Mouse (Mus musculus): ENCODE measurements around the gene Gm36245. TPM values are rescaled to one million over a fixed set of nuclear protein-coding genes. Genes with fewer than 3 reads are reported as not detected.
"Not testable (repeated sequence)": the region's sequence is repeated elsewhere in the genome, so short reads cannot be mapped to it uniquely, and the experiment has no call there.

The Gm36245 gene
- polyA plus RNA-seq, 1 experiment from 2014 or later: not detected

DNA sequence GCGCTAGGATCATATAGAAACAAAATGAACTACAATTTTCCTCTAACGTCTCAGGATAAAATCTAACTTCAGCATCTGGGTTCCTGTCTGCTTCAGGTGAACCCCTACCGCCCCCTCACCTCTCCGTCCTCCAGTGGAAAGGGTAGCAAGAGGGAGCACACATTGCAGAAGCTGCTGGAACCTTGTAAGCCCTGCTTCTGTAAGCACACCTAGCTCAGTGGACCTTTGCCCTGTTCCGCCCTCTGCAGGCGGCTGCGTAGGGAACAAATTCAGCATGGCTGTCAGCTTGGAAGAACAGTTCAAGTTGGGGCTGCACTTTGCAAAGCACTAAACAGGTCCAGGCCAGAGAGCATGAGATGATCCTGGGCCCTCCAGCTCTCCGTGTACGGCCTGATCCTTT, 29.6 kb downstream of the Gm36245 start:
- WGBS (ENCODE audit: insufficient replicate concordance): 49% methylated on average over 9 of the region's 9 CpGs
- ATAC-seq: not testable (repeated sequence)

GRCm38 (mm10) chr15:77629822-77630221, 30.8 kb downstream of the Gm36245 start:
- 55% methylated on average over 3 of the region's 3 CpGs for WGBS (ENCODE audit: insufficient replicate concordance)
- not testable (repeated sequence) for H3K36me3 ChIP-seq (replicated peaks; ENCODE audit: insufficient read depth, low read length); H3K4me3 ChIP-seq (ENCODE audit: low read depth, low read length); DNase-seq; H3K9ac ChIP-seq (replicated peaks); H3K27ac ChIP-seq (ENCODE audit: low read depth); H3K27me3 ChIP-seq (ENCODE audit: insufficient read depth, low read length); H3K9me3 ChIP-seq (ENCODE audit: low read length); H3K4me1 ChIP-seq (ENCODE audit: insufficient read depth); ATAC-seq; H3K4me2 ChIP-seq (ENCODE audit: low read depth, low read length)

More for the DNA sequence above, 29.6 kb downstream of the Gm36245 start:
- DNase-seq: peak; percentile 17
- not testable (repeated sequence) for H3K27me3 ChIP-seq (ENCODE audit: insufficient read depth, low read length); H3K4me1 ChIP-seq (ENCODE audit: insufficient read depth); H3K27ac ChIP-seq (ENCODE audit: low read depth); H3K9ac ChIP-seq (replicated peaks); H3K4me2 ChIP-seq (ENCODE audit: low read depth, low read length); H3K4me3 ChIP-seq (ENCODE audit: low read depth, low read length); H3K36me3 ChIP-seq (replicated peaks; ENCODE audit: insufficient read depth, low read length); H3K9me3 ChIP-seq (ENCODE audit: low read length)
- TF ChIP-seq CTCF (IDR thresholded peaks at IDR 0.05; ENCODE audit: low read depth): peak; percentile 48

DNA sequence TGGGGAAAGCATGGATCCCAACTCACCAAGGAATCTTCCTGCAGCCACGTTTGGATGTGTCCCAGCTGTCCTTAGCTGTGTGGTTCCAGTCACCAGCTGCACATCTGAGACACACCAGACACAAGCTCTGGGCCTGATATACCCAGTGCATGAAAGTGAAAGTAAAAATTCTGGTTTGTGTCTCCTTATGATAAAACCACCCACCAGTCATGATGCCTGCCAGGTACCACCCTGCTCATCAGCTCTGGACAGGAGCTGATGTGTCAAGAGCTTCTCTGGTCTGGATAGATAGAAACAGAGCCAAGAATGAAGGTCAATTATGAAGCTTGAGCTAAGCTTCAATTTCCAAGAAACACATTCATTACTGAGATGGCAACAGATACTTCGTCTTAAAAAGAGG, 44.1 kb downstream of the Gm36245 start, which contains the start of gene Apol11b:
Apol11b (minus strand) TSS at position 111 of the 400 bp plus-strand sequence.
- H3K4me3 ChIP-seq (ENCODE audit: low read depth, low read length); DNase-seq; H3K9ac ChIP-seq (replicated peaks); H3K36me3 ChIP-seq (replicated peaks; ENCODE audit: insufficient read depth, low read length); H3K4me1 ChIP-seq (ENCODE audit: insufficient read depth); H3K27me3 ChIP-seq (ENCODE audit: insufficient read depth, low read length); H3K4me2 ChIP-seq (ENCODE audit: low read depth, low read length); ATAC-seq; H3K9me3 ChIP-seq (ENCODE audit: low read length); H3K27ac ChIP-seq (ENCODE audit: low read depth): not testable (repeated sequence)
- WGBS (ENCODE audit: insufficient replicate concordance): 57% methylated on average over 2 of the region's 2 CpGs

DNA sequence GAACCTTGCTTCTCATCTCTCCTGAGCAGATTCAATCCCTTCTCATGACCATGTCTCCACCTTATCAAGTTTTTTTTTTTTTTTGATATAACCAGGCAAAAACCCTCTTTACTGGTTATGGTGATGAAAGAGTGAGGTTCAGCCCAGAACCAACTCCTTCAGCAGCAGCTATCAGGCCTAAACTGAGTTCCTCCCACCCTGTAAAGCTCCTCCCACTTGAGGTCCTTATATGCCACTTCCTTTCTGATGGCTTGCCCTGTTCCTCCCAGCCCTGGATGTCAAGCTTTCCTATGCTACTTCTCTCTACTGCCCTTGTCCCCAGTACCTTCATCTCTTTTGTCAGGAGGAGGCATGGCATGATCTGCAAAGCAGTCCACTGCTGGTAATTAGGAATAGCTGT, 52.1 kb downstream of the Gm36245 start:
- H3K9ac ChIP-seq (replicated peaks); H3K9me3 ChIP-seq (ENCODE audit: low read length); H3K4me2 ChIP-seq (ENCODE audit: low read depth, low read length); H3K27me3 ChIP-seq (ENCODE audit: insufficient read depth, low read length); ATAC-seq; H3K36me3 ChIP-seq (replicated peaks; ENCODE audit: insufficient read depth, low read length); DNase-seq; H3K4me1 ChIP-seq (ENCODE audit: insufficient read depth); H3K4me3 ChIP-seq (ENCODE audit: low read depth, low read length); H3K27ac ChIP-seq (ENCODE audit: low read depth): not testable (repeated sequence)

Other genes starting within 250 kb of the Gm36245 start
- gene Apol7a, start 200.1 kb upstream of the Gm36245 start, polyA plus RNA-seq (2015; fragmentation: Nextera tagmentation; extraction: Ambion mirVana): 17.6 and 20.8 TPM in 2 replicates
- gene Apol9a, start 188.1 kb upstream of the Gm36245 start, polyA plus RNA-seq (2015; fragmentation: Nextera tagmentation; extraction: Ambion mirVana): 0.34 and 0.81 TPM in 2 replicates
- gene Apol7b, start 151.8 kb upstream of the Gm36245 start, polyA plus RNA-seq (2015; fragmentation: Nextera tagmentation; extraction: Ambion mirVana): not detected in 2 replicates
- gene Apol10a, start 122.2 kb upstream of the Gm36245 start, polyA plus RNA-seq (2015; fragmentation: Nextera tagmentation; extraction: Ambion mirVana): not detected in 2 replicates
- gene Apol11a, start 91.0 kb upstream of the Gm36245 start, polyA plus RNA-seq (2015; fragmentation: Nextera tagmentation; extraction: Ambion mirVana): not detected in 2 replicates
- not detected in 2 replicates for gene Apol7c, start 65.9 kb upstream of the Gm36245 start, polyA plus RNA-seq (2015; fragmentation: Nextera tagmentation; extraction: Ambion mirVana)
- not detected in 2 replicates for gene 1700025B11Rik, start 37.4 kb upstream of the Gm36245 start, polyA plus RNA-seq (2015; fragmentation: Nextera tagmentation; extraction: Ambion mirVana)
- not detected in 2 replicates for gene Apol10b, start 3.1 kb upstream of the Gm36245 start, polyA plus RNA-seq (2015; fragmentation: Nextera tagmentation; extraction: Ambion mirVana)
- 2.3 and 2.7 TPM in 2 replicates for gene Apol11b, start 44.0 kb downstream of the Gm36245 start, polyA plus RNA-seq (2015; fragmentation: Nextera tagmentation; extraction: Ambion mirVana)
- gene Apol7e, start 99.6 kb downstream of the Gm36245 start, polyA plus RNA-seq (2015; fragmentation: Nextera tagmentation; extraction: Ambion mirVana): 0.12 TPM in 2 replicates
- 0.51 and 0.78 TPM in 2 replicates for gene Apol9b, start 129.8 kb downstream of the Gm36245 start, polyA plus RNA-seq (2015; fragmentation: Nextera tagmentation; extraction: Ambion mirVana)
- gene Apol8, start 157.7 kb downstream of the Gm36245 start, polyA plus RNA-seq (2015; fragmentation: Nextera tagmentation; extraction: Ambion mirVana): 7.7 and 9.8 TPM in 2 replicates
- gene Myh9, start 242.9 kb downstream of the Gm36245 start, polyA plus RNA-seq (2015; fragmentation: Nextera tagmentation; extraction: Ambion mirVana): 17.7 and 22.4 TPM in 2 replicates